In the genomic region with DNA sequence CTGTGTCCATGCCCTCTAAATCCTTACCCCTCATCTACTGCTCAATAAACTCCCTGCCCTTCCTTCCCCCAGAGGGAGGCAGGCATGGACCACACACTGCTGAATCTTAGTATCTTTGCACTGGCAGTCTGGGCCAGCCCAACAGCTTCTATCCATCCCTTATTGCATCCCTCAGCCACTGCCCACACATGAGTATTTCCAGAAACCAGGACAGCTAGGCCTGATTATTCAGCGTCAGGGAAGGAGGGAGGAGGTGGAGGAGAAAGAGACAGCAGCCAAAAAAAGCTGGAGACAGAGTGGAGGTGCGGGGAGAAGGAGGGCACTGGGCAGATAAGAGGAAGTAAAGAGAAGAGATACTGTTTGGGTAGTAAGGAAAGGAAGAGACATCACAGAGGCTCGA, we compare ENCODE assay signal across 34 mouse cellular contexts. TPM values are rescaled to one million over a fixed set of nuclear protein-coding genes. Genes with fewer than 3 reads are reported as not detected.
DNase-seq lines count a peak whose midpoint lies in the region; ATAC-seq and TF ChIP-seq lines count a peak whose summit lies in the region.
"Had no signal": no experiment of that assay in that cellular context is flagged by ENCODE, and none has a peak within 500 bp of the region (broad histone marks: within the 10 kb centered on the region; RNA-seq: fewer than 3 reads in every experiment).

No protein-coding gene starts in this region.

- H3K9me3 ChIP-seq in midbrain, embryonic 10.5 days (replicated peaks), result no peaks in the 10 kb centered on the region
- H3K9me3 ChIP-seq: embryonic facial prominence, embryonic 12.5 days; heart, embryonic 10.5 days; heart, embryonic 15.5 days; kidney, embryonic 15.5 days; limb, embryonic 12.5 days; liver, embryonic 15.5 days; midbrain, embryonic 15.5 days had no signal

- intact Hi-C loops in left cerebral cortex, adult 2 months (cut with DNase I), result loop anchor here (10.0 kb wide), 1 partner anchor 320 kb away; a partner anchor contains a TSS

- WGBS in midbrain, embryonic 10.5 days, result 82% methylated on average over 3 of the region's 3 CpGs

- TF ChIP-seq CTCF in left cerebral cortex, adult 2 months (IDR thresholded peaks at IDR 0.05), result no peak; the same call in none of the 2 replicates

- no peak for DNase-seq in frontal cortex, postnatal 25 days (ENCODE audit: low spot score in 2 of 2)
- DNase-seq in left cerebral cortex, adult 2 months (ENCODE audit: extremely low spot score in 1 of 2, low spot score in 2 of 2), result peak in 1 of 2 experiments; percentile 52
- DNase-seq in left cerebral cortex, adult 11 months (ENCODE audit: low spot score), result no peak
- peak; percentile 42 to 73 for DNase-seq in right cerebral cortex, postnatal 36 days (ENCODE audit: low spot score in 2 of 2)
- DNase-seq in right cerebral cortex, postnatal 4 days, result no peak
- DNase-seq in midbrain, embryonic 10.5 days (ENCODE audit: low spot score), result no peak
- DNase-seq: adrenal gland, adult 8-10 months; cerebellum, adult 8-10 months; cerebellum, postnatal 36 days; embryo, embryonic 11 days; gastrocnemius, postnatal 25 days; heart, adult 11 months; kidney, adult 18-20 months; kidney, postnatal 25 days; lung, embryonic 14.5 days; lung, postnatal 14 days had no signal

- H3K27me3 ChIP-seq in midbrain, embryonic 10.5 days (ENCODE audit: low read depth, poor library complexity, severe bottlenecking), result peaks cover 9% of the 10 kb centered on the region
- H3K27me3 ChIP-seq: heart, embryonic 15.5 days; midbrain, embryonic 15.5 days had no signal

- no peak overlapping the region for H3K4me3 ChIP-seq in left cerebral cortex, adult 2 months
- no peak overlapping the region for H3K4me3 ChIP-seq in midbrain, embryonic 10.5 days
- H3K4me3 ChIP-seq: embryonic facial prominence, embryonic 12.5 days; heart, embryonic 10.5 days; heart, embryonic 15.5 days; kidney, embryonic 15.5 days; limb, embryonic 12.5 days; liver, embryonic 15.5 days; midbrain, embryonic 15.5 days had no signal

- ATAC-seq in frontal cortex, adult (ENCODE audit: low TSS enrichment), result peak; percentile 86
- ATAC-seq: forebrain, embryonic 14.5 days; hindbrain, embryonic 16.5 days; midbrain, embryonic 15.5 days had no signal

- peak overlapping the region; percentile 76 for H3K27ac ChIP-seq in left cerebral cortex, adult 2 months
- no peak overlapping the region for H3K27ac ChIP-seq in midbrain, embryonic 10.5 days (replicated peaks)
- H3K27ac ChIP-seq: embryonic facial prominence, embryonic 12.5 days; heart, embryonic 10.5 days; heart, embryonic 15.5 days; kidney, embryonic 15.5 days; limb, embryonic 12.5 days; liver, embryonic 15.5 days; midbrain, embryonic 15.5 days had no signal

- H3K36me3 ChIP-seq in midbrain, embryonic 10.5 days, result no peaks in the 10 kb centered on the region
- H3K36me3 ChIP-seq: embryonic facial prominence, embryonic 12.5 days; heart, embryonic 10.5 days; heart, embryonic 15.5 days; kidney, embryonic 15.5 days; limb, embryonic 12.5 days; liver, embryonic 15.5 days; midbrain, embryonic 15.5 days had no signal

- H3K4me1 ChIP-seq in midbrain, embryonic 10.5 days, result peaks cover 12% of the 10 kb centered on the region
- H3K4me1 ChIP-seq: embryonic facial prominence, embryonic 12.5 days; heart, embryonic 15.5 days; kidney, embryonic 15.5 days; limb, embryonic 12.5 days; midbrain, embryonic 15.5 days had no signal

RNA-seq across cellular contexts. Expression of a gene that starts 3.2 kb away (rescaled TPM):
- total RNA-seq in left cerebral cortex, adult 2 months (2021), result 1,000 to 10,000 TPM; 1,746 to 1,868 TPM
- 12.0 and 21.7 TPM in 2 replicates for polyA plus RNA-seq in midbrain, embryonic 10.5 days (2016; fragmentation: Nextera tagmentation; extraction: Ambion mirVana)

RNA-seq across cellular contexts. Expression of a gene that starts 22.0 kb away (rescaled TPM):
- total RNA-seq in left cerebral cortex, adult 2 months (2021), result 1 to 10 TPM; 1.1 to 2.4 TPM
- polyA plus RNA-seq in midbrain, embryonic 10.5 days (2016; fragmentation: Nextera tagmentation; extraction: Ambion mirVana), result 2.8 and 3.4 TPM in 2 replicates

RNA-seq across cellular contexts. Expression of a gene that starts 28.2 kb away (rescaled TPM):
- under 1 TPM; 0.19 to 0.27 TPM for total RNA-seq in left cerebral cortex, adult 2 months (2021)
- not detected in 2 replicates for polyA plus RNA-seq in midbrain, embryonic 10.5 days (2016; fragmentation: Nextera tagmentation; extraction: Ambion mirVana)
- total RNA-seq: adrenal gland, adult 8-10 months; ES-E14; gastrocnemius, adult 18-20 months; gastrocnemius, postnatal 25 days; heart, postnatal 25 days; neutrophil, adult 5-6 weeks had no signal
- polyA plus RNA-seq: C2C12; forebrain, embryonic 14.5 days; heart, embryonic 15.5 days; hindbrain, embryonic 11.5 days; intestine, embryonic 14.5 days; kidney, embryonic 15.5 days; limb, embryonic 12.5 days; neural tube, embryonic 11.5 days had no signal

RNA-seq across cellular contexts. Expression of a gene that starts 29.8 kb away (rescaled TPM):
- 10 to 100 TPM; 30.1 to 31.5 TPM for total RNA-seq in left cerebral cortex, adult 2 months (2021)
- polyA plus RNA-seq in midbrain, embryonic 10.5 days (2016; fragmentation: Nextera tagmentation; extraction: Ambion mirVana), result 34.3 and 36.4 TPM in 2 replicates

RNA-seq across cellular contexts. Expression of a gene that starts 36.1 kb away (rescaled TPM):
- 1 to 10 TPM; 6.5 to 8.8 TPM for total RNA-seq in left cerebral cortex, adult 2 months (2021)
- 41.4 and 42.9 TPM in 2 replicates for polyA plus RNA-seq in midbrain, embryonic 10.5 days (2016; fragmentation: Nextera tagmentation; extraction: Ambion mirVana)

Comparison
In these comparisons a context has a peak if more than half of its experiments do, and no peak if none do; other contexts are left out.
1. DNase-seq: peak in right cerebral cortex, postnatal 36 days (2 of 2); none in frontal cortex, postnatal 25 days (0 of 2), left cerebral cortex, adult 11 months (single experiment), right cerebral cortex, postnatal 4 days (single experiment) and midbrain, embryonic 10.5 days (single experiment).